Mouse (Mus musculus) forebrain, embryonic 15.5 days (tissue): Measurements from ENCODE around the gene Mtmr3. TPM values are rescaled to one million over a fixed set of nuclear protein-coding genes. Genes with fewer than 3 reads are reported as not detected.
"Not testable (repeated sequence)": the region's sequence is repeated elsewhere in the genome, so short reads cannot be mapped to it uniquely, and the experiment has no call there.

Source experiments
- ATAC-seq: fragments of 200-750 bp; cut with Nextera tagmentation; replicated peaks from 2 replicates; pipeline ENCODE4 v1.8.0; 2017; ENCODE audit warnings: mild to moderate bottlenecking, moderate TSS enrichment, moderate library complexity
- H3K27ac ChIP-seq: fragments of 300-500 bp; sonication (generic); replicated peaks from 2 replicates; pipeline ENCODE4 v1.5.1; 2015; ENCODE audit warnings: mild to moderate bottlenecking, inconsistent platforms
- H3K27me3 ChIP-seq: fragments of 300-500 bp; sonication (generic); 2 replicates; pipeline ENCODE4 v1.6.1; 2015; ENCODE audit warnings: inconsistent platforms
- H3K36me3 ChIP-seq: fragments of 300-500 bp; sonication (generic); 2 replicates; pipeline ENCODE4 v1.6.1; 2015; ENCODE audit warnings: mild to moderate bottlenecking, inconsistent platforms
- H3K4me1 ChIP-seq: fragments of 300-500 bp; sonication (generic); 2 replicates; pipeline ENCODE4 v1.6.1; 2015; ENCODE audit warnings: inconsistent platforms
- H3K4me2 ChIP-seq: fragments of 300-500 bp; sonication (generic); replicated peaks from 2 replicates; pipeline ENCODE4 v1.6.1; 2015; ENCODE audit warnings: mild to moderate bottlenecking, inconsistent platforms
- H3K4me3 ChIP-seq: fragments of 300-500 bp; sonication (generic); 2 replicates; pipeline ENCODE4 v1.5.1; 2015; ENCODE audit warnings: mild to moderate bottlenecking, inconsistent platforms
- H3K9ac ChIP-seq: fragments of 300-500 bp; sonication (generic); replicated peaks from 2 replicates; pipeline ENCODE4 v1.6.1; 2015; ENCODE audit warnings: mild to moderate bottlenecking, inconsistent platforms
- H3K9me3 ChIP-seq: fragments of 300-500 bp; sonication (generic); 2 replicates; pipeline ENCODE4 v1.6.1; 2016; ENCODE audit warnings: inconsistent platforms
- WGBS: fragments of 180-500 bp; shearing (Covaris S2); methylation state at CpG from one replicate; pipeline ENCODE4 v1.1.7; 2015; ENCODE audit warnings: mixed read lengths; 5-methylcytosine and 5-hydroxymethylcytosine counted together
- polyA plus RNA-seq: library from polyadenylated mRNA; unstranded; fragments of >200 nt; fragmentation: Nextera tagmentation; extraction: Ambion mirVana; gene quantifications from 2 replicates; pipeline ENCODE4 v1.2.1, GENCODE M21; 2015

Mtmr3 gene
- polyA plus RNA-seq, 1 experiment from 2014 or later = 42.0 TPM

GRCm38 (mm10) chr11:4545976-4546375, 48.7 kb downstream of the Mtmr3 start:
- Histone ChIP-seq H3K9me3 (no peaks in the 10 kb centered on the region), H3K4me2 (no peak overlapping the region), H3K4me1 (0 out of 2 replicates have a peak, but pooled peaks cover 7% of the 10 kb centered on the region), H3K27ac (no peak overlapping the region), H3K9ac (no peak overlapping the region), H3K27me3 (no peaks in the 10 kb centered on the region), H3K36me3 (no peaks in the 10 kb centered on the region), H3K4me3 (no peak overlapping the region)
- WGBS = 77% methylated on average over 3 of the region's 3 CpGs
- no peak for ATAC-seq

- WGBS = 56% methylated on average over 4 of the region's 4 CpGs
- Histone ChIP-seq H3K27ac (no peak overlapping the region), H3K4me3 (no peak overlapping the region), H3K9me3 (no peaks in the 10 kb centered on the region), H3K27me3 (no peaks in the 10 kb centered on the region), H3K9ac (no peak overlapping the region), H3K4me2 (no peak overlapping the region), H3K36me3 (no peaks in the 10 kb centered on the region), H3K4me1 (0 out of 2 replicates have a peak, but pooled peaks cover 7% of the 10 kb centered on the region)
- no peak for ATAC-seq
Observed at GRCm38 (mm10) chr11:4545401-4545800, 49.3 kb downstream of the Mtmr3 start.

GRCm38 (mm10) chr11:4544627-4544921, 50.1 kb downstream of the Mtmr3 start:
- not testable (repeated sequence) for H3K9me3 ChIP-seq, H3K36me3 ChIP-seq, H3K27ac ChIP-seq, H3K9ac ChIP-seq, H3K27me3 ChIP-seq, H3K4me1 ChIP-seq, ATAC-seq, H3K4me3 ChIP-seq, H3K4me2 ChIP-seq
- 89% methylated on average over 1 of the region's 1 CpGs for WGBS

- Histone ChIP-seq H3K4me2 (no peak overlapping the region), H3K4me3 (no peak overlapping the region), H3K27me3 (no peaks in the 10 kb centered on the region), H3K27ac (no peak overlapping the region), H3K4me1 (0 out of 2 replicates have a peak, but pooled peaks cover 7% of the 10 kb centered on the region), H3K9me3 (no peaks in the 10 kb centered on the region), H3K9ac (no peak overlapping the region), H3K36me3 (no peaks in the 10 kb centered on the region)
- ATAC-seq = no peak
- WGBS = 85% methylated on average over 7 of the region's 7 CpGs
Observed at GRCm38 (mm10) chr11:4543746-4544626, 50.7 kb downstream of the Mtmr3 start.

- Histone ChIP-seq H3K4me3 (no peak overlapping the region), H3K27me3 (no peaks in the 10 kb centered on the region), H3K9me3 (no peaks in the 10 kb centered on the region), H3K4me1 (0 out of 2 replicates have a peak, but pooled peaks cover 7% of the 10 kb centered on the region), H3K9ac (no peak overlapping the region), H3K4me2 (no peak overlapping the region), H3K36me3 (no peaks in the 10 kb centered on the region), H3K27ac (no peak overlapping the region)
- ATAC-seq = no peak
- 89% methylated on average over 2 of the region's 2 CpGs for WGBS
Observed at GRCm38 (mm10) chr11:4543040-4543551, 51.6 kb downstream of the Mtmr3 start.

GRCm38 (mm10) chr11:4536645-4537044, 58.0 kb downstream of the Mtmr3 start:
- Histone ChIP-seq H3K27me3 (no peaks in the 10 kb centered on the region), H3K36me3 (no peaks in the 10 kb centered on the region), H3K27ac (no peak overlapping the region), H3K4me3 (no peak overlapping the region), H3K9me3 (no peaks in the 10 kb centered on the region), H3K9ac (no peak overlapping the region), H3K4me2 (no peak overlapping the region), H3K4me1 (0 out of 2 replicates have a peak, but pooled peaks cover 3% of the 10 kb centered on the region)
- ATAC-seq = no peak
- WGBS = 98% methylated on average over 1 of the region's 1 CpGs

GRCm38 (mm10) chr11:4527132-4527531, 67.5 kb downstream of the Mtmr3 start:
- WGBS = 94% methylated on average over 3 of the region's 3 CpGs
- H3K27ac ChIP-seq = no peak overlapping the region

GRCm38 (mm10) chr11:4522142-4522664, 72.5 kb downstream of the Mtmr3 start:
- 92% methylated on average over 6 of the region's 6 CpGs for WGBS
- peaks cover 37% of the 10 kb centered on the region for H3K36me3 ChIP-seq
- ATAC-seq = no peak
- H3K4me3 ChIP-seq = no peak overlapping the region
- no peaks in the 10 kb centered on the region for H3K9me3 ChIP-seq
- no peak overlapping the region for H3K4me2 ChIP-seq
- no peaks in the 10 kb centered on the region for H3K4me1 ChIP-seq
- no peak overlapping the region for H3K27ac ChIP-seq
- no peak overlapping the region for H3K9ac ChIP-seq
- H3K27me3 ChIP-seq = no peaks in the 10 kb centered on the region

More at GRCm38 (mm10) chr11:4527132-4527531, 67.5 kb downstream of the Mtmr3 start:
- Histone ChIP-seq H3K27me3 (no peaks in the 10 kb centered on the region), H3K9me3 (no peaks in the 10 kb centered on the region), H3K4me2 (no peak overlapping the region), H3K36me3 (peaks cover 24% of the 10 kb centered on the region), H3K4me1 (no peaks in the 10 kb centered on the region), H3K4me3 (no peak overlapping the region), H3K9ac (no peak overlapping the region)
- ATAC-seq = no peak

- no peak for ATAC-seq
Observed at GRCm38 (mm10) chr11:4518981-4519380, 75.7 kb downstream of the Mtmr3 start.

GRCm38 (mm10) chr11:4507421-4507820, 87.2 kb downstream of the Mtmr3 start:
- Histone ChIP-seq H3K4me1 (no peaks in the 10 kb centered on the region), H3K4me3 (no peak overlapping the region), H3K4me2 (no peak overlapping the region), H3K27me3 (no peaks in the 10 kb centered on the region), H3K9me3 (no peaks in the 10 kb centered on the region), H3K9ac (no peak overlapping the region), H3K36me3 (peaks cover 30% of the 10 kb centered on the region), H3K27ac (no peak overlapping the region)
- no peak for ATAC-seq
- WGBS = 60% methylated on average over 2 of the region's 2 CpGs

More at GRCm38 (mm10) chr11:4518981-4519380, 75.7 kb downstream of the Mtmr3 start:
- Histone ChIP-seq H3K27ac (no peak overlapping the region), H3K9ac (no peak overlapping the region), H3K4me3 (no peak overlapping the region), H3K4me1 (no peaks in the 10 kb centered on the region), H3K4me2 (no peak overlapping the region), H3K27me3 (no peaks in the 10 kb centered on the region), H3K9me3 (no peaks in the 10 kb centered on the region), H3K36me3 (peaks cover 41% of the 10 kb centered on the region)
- WGBS = 76% methylated on average over 7 of the region's 7 CpGs

GRCm38 (mm10) chr11:4506486-4506885, 88.2 kb downstream of the Mtmr3 start:
- peaks cover 36% of the 10 kb centered on the region for H3K36me3 ChIP-seq
- 84% methylated on average over 2 of the region's 2 CpGs for WGBS
- H3K4me1 ChIP-seq = no peaks in the 10 kb centered on the region
- no peak overlapping the region for H3K4me3 ChIP-seq
- ATAC-seq = no peak
- no peaks in the 10 kb centered on the region for H3K9me3 ChIP-seq
- H3K27ac ChIP-seq = no peak overlapping the region
- no peak overlapping the region for H3K9ac ChIP-seq
- H3K4me2 ChIP-seq = no peak overlapping the region
- H3K27me3 ChIP-seq = no peaks in the 10 kb centered on the region

- Histone ChIP-seq H3K4me3 (no peak overlapping the region), H3K4me1 (no peaks in the 10 kb centered on the region), H3K9ac (no peak overlapping the region), H3K9me3 (no peaks in the 10 kb centered on the region), H3K4me2 (no peak overlapping the region), H3K27me3 (no peaks in the 10 kb centered on the region), H3K36me3 (peaks cover 52% of the 10 kb centered on the region), H3K27ac (no peak overlapping the region)
- ATAC-seq = no peak
- WGBS = 64% methylated on average over 2 of the region's 2 CpGs
Observed at GRCm38 (mm10) chr11:4502206-4502605, 92.5 kb downstream of the Mtmr3 start.
